Mouse (Mus musculus) embryonic facial prominence, embryonic 14.5 days (tissue): ENCODE measurements at regions not wholly inside any gene's neighbourhood (a gene's known extent, or its start where the extent isn't known, plus 50 kb on each side); places are given as distances from the start of the nearest gene placed in this dataset.
A peak's percentile ranks its signal among the peaks of the same experiment; 100 is the strongest.

ENCODE experiments used
- ATAC-seq: fragments of 200-750 bp; cut with Nextera tagmentation; 2 replicates; pipeline ENCODE4 v1.8.0; 2017; ENCODE audit warnings: low read depth, moderate number of reproducible peaks, moderate TSS enrichment
- DNase-seq: peaks from one replicate; pipeline ENCODE4 v3.0.0-alpha.2; 2015; ENCODE audit warnings: low spot score
- H3K27ac ChIP-seq: fragments of 300-500 bp; sonication (generic); replicated peaks from 2 replicates; pipeline ENCODE4 v1.5.1; 2014; ENCODE audit warnings: low read depth, mild to moderate bottlenecking, low read length, moderate library complexity
- H3K27me3 ChIP-seq: fragments of 300-500 bp; sonication (generic); replicated peaks from 2 replicates; pipeline ENCODE4 v1.6.1; 2014; ENCODE audit warnings: low read length; ENCODE audit not compliant: control insufficient read depth, insufficient read depth
- H3K36me3 ChIP-seq: fragments of 300-500 bp; sonication (generic); 2 replicates; pipeline ENCODE4 v1.6.1; 2014; ENCODE audit warnings: low read length, mixed read lengths; ENCODE audit not compliant: control insufficient read depth, insufficient read depth
- H3K4me1 ChIP-seq: fragments of 300-500 bp; sonication (generic); 2 replicates; pipeline ENCODE4 v1.6.1; 2014; ENCODE audit warnings: antibody characterized with exemption, low read length; ENCODE audit not compliant: control insufficient read depth, insufficient read depth
- H3K4me2 ChIP-seq: fragments of 300-500 bp; sonication (generic); 2 replicates; pipeline ENCODE4 v1.6.1; 2014; ENCODE audit warnings: low read depth, mild to moderate bottlenecking, low read length, moderate library complexity, mixed read lengths
- H3K4me3 ChIP-seq: fragments of 300-500 bp; sonication (generic); 2 replicates; pipeline ENCODE4 v1.5.1; 2014; ENCODE audit warnings: low read depth, mild to moderate bottlenecking, low read length
- H3K9ac ChIP-seq: fragments of 300-500 bp; sonication (generic); 2 replicates; pipeline ENCODE4 v1.6.1; 2014; ENCODE audit warnings: low read depth, mild to moderate bottlenecking, low read length, moderate library complexity, mixed read lengths
- H3K9me3 ChIP-seq: fragments of 300-500 bp; sonication (generic); 2 replicates; pipeline ENCODE4 v1.6.1; 2016; ENCODE audit warnings: low read length; ENCODE audit not compliant: control insufficient read depth
- WGBS: fragments of 180-500 bp; shearing (Covaris S2); extraction: QIAGEN DNeasy Blood & Tissue Kit; methylation state at CpG from one replicate; pipeline ENCODE4 v1.1.7; 2014; 5-methylcytosine and 5-hydroxymethylcytosine counted together

DNA sequence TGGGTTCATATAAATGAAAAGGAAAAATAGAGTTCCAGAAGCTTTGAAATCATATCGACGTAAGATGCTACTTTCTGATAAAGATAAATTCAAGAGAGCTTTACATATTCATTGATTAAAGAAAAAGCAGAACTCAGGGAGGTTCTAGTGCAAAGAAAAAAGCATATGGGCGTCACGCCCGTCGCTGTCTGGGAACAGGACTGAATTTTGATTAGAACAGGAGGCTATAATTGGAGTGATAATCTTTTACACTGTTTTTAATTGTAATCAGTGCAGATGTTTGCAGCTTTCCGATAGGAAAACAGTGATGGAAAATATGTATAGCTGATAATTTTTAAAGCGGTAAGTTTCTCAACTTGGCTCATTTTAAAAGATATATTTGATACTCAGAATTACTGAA, 428.2 kb upstream of the Ccnh start:
- ATAC-seq: no peak
- no peaks in the 10 kb centered on the region for H3K36me3 ChIP-seq
- H3K4me2 ChIP-seq: no peak overlapping the region
- no peak overlapping the region for H3K4me3 ChIP-seq
- no peak overlapping the region for H3K27ac ChIP-seq
- DNase-seq: no peak
- H3K9ac ChIP-seq: no peak overlapping the region
- 64% methylated on average over 8 of the region's 8 CpGs for whole genome bisulfite sequencing
- H3K27me3 ChIP-seq: 0 out of 2 replicates have a peak, but pooled peaks cover 5% of the 10 kb centered on the region
- H3K4me1 ChIP-seq: no peaks in the 10 kb centered on the region
- H3K9me3 ChIP-seq: no peaks in the 10 kb centered on the region

DNA sequence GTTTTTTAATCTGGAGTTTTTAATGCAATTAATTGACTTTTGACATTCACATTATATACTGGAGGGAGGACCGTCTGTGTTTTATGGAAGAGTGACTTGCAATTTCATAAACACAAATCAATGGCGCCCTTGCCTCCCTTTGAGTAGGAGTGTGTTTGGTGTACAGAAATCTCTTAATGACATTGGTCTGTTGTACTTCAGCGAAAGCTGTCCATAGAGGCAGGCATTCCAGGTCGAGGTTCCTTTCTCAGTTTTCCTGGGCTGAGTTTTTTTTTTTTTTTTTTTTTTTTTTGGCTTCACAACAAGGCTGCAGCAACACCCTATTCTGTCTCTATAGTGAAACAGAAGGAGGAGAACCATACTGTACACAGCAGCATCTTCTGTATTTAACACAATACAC, 427.4 kb upstream of the Ccnh start:
- DNase-seq (no peak), ATAC-seq (no peak)
- no peaks in the 10 kb centered on the region for H3K36me3 ChIP-seq
- H3K9ac ChIP-seq: no peak overlapping the region
- no peaks in the 10 kb centered on the region for H3K4me1 ChIP-seq
- no peak overlapping the region for H3K27ac ChIP-seq
- H3K9me3 ChIP-seq: no peaks in the 10 kb centered on the region
- 0 out of 2 replicates have a peak, but pooled peaks cover 5% of the 10 kb centered on the region for H3K27me3 ChIP-seq
- no peak overlapping the region for H3K4me2 ChIP-seq
- no peak overlapping the region for H3K4me3 ChIP-seq
- 48% methylated on average over 4 of the region's 4 CpGs for WGBS

DNA sequence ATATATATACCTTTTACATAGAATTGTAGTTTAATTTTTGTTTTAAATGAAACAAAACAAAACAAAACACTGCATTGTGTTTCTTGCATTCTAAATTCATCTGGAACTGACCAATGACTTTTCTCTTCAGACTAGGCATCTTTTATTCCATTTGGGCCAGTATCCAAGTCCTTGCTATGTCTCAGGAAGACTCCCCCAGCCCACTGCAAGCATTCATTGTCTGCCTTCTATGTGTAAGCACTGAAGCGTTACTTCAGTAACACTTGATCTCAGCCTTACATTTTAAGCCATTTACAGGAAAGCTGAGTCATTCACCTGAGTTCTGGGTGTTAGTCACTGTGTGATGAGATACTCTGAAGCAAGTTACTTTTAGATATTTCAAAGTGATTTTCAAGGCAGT, 425.3 kb upstream of the Ccnh start:
- ATAC-seq (no peak), DNase-seq (peak; percentile 19)
- WGBS: 82% methylated on average over 1 of the region's 1 CpGs
- no peak overlapping the region for H3K4me3 ChIP-seq
- H3K4me2 ChIP-seq: no peak overlapping the region
- H3K27ac ChIP-seq: no peak overlapping the region
- no peak overlapping the region for H3K9ac ChIP-seq
- no peaks in the 10 kb centered on the region for H3K4me1 ChIP-seq
- no peaks in the 10 kb centered on the region for H3K9me3 ChIP-seq
- no peaks in the 10 kb centered on the region for H3K27me3 ChIP-seq
- no peaks in the 10 kb centered on the region for H3K36me3 ChIP-seq

DNA sequence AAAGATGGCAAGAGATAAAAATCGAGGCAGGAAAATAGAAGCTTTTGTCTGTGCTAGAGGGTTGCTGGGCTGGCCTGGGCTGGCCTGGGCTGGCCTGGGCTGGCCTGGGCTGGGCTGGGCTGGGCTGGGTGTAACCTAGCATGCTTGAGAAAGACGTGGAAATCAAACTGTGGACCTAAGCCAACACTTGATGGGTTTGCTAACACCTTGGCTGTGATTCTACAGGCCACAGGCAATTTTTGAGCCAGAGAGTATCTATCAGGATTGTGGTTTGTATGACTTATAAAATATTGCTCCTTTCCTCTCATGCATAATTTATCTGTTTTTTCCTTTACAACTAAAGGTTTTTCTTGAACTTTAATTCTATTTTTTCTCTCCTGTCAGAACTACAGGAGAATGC, 417.3 kb upstream of the Ccnh start:
- H3K9ac ChIP-seq: no peak overlapping the region
- H3K36me3 ChIP-seq: no peaks in the 10 kb centered on the region
- no peak overlapping the region for H3K4me2 ChIP-seq
- DNase-seq (no peak), ATAC-seq (no peak)
- H3K27me3 ChIP-seq: no peaks in the 10 kb centered on the region
- H3K9me3 ChIP-seq: no peaks in the 10 kb centered on the region
- H3K4me1 ChIP-seq: no peaks in the 10 kb centered on the region
- H3K4me3 ChIP-seq: no peak overlapping the region
- WGBS: 35% methylated on average over 2 of the region's 2 CpGs
- no peak overlapping the region for H3K27ac ChIP-seq

DNA sequence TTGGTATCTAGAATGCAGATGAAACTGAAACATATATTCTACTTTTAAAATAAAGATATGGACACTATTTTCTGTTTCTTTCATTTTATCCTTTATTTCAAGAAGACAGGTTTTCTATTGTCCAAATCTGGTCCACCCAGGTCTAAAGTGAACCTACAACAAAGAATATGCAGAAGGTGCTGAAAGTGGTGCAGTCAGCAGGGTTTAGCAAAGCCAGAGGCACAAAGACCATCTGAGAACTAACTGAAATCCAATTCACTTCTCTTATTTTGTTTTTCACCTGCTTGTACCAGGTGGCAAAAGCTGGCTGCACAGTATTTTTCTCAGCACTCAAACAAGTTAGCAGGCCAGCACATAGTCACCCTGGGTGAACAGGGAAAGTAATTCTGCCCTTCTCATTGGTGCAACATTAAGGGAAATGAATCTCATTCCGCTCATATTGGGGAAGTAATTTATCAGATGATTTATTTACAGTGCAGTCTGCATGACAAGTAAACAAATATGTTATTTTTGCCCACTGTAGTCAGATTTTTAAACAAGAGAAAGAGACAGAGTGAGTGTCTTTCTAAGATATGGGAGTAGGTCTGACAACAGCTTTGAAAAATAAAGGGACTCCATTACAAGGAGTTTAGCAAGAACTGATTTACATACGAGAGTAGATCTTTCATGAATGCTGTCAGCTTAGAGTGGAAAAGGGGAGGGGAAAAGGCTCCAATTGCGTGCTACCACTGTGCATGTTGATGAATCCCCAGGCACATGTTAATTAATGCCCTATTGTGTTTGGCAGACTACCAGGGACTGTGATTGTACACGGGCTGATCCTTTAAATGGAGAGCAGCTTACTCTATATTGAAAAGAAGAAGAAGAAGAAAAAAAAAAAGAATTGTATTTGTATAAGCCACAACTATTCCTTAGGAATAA, 405.9 kb upstream of the Ccnh start:
- WGBS: 15% methylated on average over 4 of the region's 4 CpGs
- H3K4me2 ChIP-seq: no peak overlapping the region
- H3K27ac ChIP-seq: no peak overlapping the region
- DNase-seq (peak; percentile 59), ATAC-seq (peak; percentile 86; the same call in 1 of the 2 replicates)
- no peak overlapping the region for H3K4me3 ChIP-seq
- H3K9ac ChIP-seq: no peak overlapping the region
- H3K36me3 ChIP-seq: no peaks in the 10 kb centered on the region
- no peaks in the 10 kb centered on the region for H3K9me3 ChIP-seq
- H3K27me3 ChIP-seq: no peaks in the 10 kb centered on the region
- H3K4me1 ChIP-seq: no peaks in the 10 kb centered on the region

DNA sequence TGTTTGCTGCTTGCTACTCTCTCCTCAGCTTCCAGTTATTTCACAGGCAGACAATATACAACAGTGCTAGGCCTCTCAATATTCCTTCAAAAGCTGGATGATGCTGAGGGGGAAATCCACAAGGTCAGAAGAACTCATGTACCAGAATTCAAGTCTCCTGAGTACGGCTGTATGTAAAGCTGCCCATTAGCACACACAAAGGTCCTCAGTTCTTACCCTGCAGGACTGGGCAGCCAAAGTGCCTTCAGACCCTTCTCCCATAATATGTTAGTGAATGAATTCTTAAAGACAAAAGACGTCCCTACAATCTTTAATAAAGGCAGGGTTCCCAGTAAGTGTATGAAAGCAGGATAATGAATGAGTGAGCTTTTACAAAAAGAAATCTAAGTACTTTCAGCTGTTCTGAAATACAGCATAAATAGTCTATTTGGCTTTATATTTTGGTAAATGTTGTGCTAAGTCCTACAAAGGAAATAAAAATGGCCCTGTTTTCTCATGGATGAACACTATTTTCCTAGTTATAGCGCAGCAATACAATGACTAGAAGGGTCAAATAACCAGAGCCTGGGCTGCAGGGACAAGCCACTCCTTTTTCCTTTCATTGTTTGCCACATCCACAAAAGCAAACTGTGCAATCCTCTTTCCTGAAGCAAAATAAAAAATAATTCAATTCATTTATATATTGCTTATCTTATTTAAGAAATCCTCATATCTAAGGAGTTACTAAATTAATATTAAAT, 384.8 kb upstream of the Ccnh start:
- Histone ChIP-seq H3K4me1 (no peaks in the 10 kb centered on the region), H3K4me2 (no peak overlapping the region), H3K4me3 (no peak overlapping the region), H3K9me3 (no peaks in the 10 kb centered on the region), H3K9ac (no peak overlapping the region), H3K27ac (no peak overlapping the region), H3K27me3 (no peaks in the 10 kb centered on the region), H3K36me3 (no peaks in the 10 kb centered on the region)
- no peak for ATAC-seq
- no peak for DNase-seq
- WGBS: 67% methylated on average over 3 of the region's 3 CpGs

DNA sequence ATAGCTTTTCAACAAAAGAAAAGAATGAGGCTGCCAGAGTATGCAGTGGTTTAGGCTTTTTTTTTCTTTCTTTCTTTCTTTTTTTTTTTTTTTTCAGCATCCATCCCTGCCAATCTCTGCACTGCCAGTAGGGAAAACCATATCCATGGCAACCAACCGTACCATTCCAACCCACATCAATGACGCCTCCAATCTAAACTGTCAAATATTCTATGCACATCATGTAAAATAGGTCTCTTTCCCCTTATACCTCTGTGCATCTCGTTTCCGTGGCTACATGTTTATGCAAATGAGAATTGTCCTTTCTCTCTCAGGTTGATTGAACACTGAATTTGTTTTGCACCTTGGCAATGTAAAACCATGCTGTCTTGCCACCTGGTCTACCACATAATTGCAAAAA, 384.0 kb upstream of the Ccnh start:
- WGBS: 78% methylated on average over 4 of the region's 4 CpGs
- DNase-seq: no peak

DNA sequence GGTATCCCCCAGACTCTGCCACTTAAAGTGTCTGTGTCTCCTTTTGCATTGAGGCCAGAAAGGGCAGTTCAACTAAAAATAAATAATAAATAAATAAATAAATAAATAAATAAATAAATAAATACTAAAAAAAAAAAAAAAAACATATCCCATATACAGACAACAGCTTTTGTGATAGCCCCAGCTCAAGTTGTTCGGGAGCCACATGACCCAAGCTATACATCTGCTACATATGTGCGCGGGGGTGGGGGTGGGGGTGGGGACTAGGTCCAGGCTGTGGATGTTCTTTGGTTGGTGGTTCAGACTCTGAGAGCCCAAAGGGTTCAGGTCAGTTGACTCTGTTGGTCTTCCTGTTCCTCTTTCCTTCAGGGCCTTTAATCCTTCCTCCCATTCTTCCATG, 379.6 kb upstream of the Ccnh start:
- no peaks in the 10 kb centered on the region for H3K4me1 ChIP-seq
- 98% methylated on average over 3 of the region's 3 CpGs for WGBS
- no peak overlapping the region for H3K27ac ChIP-seq
- no peaks in the 10 kb centered on the region for H3K9me3 ChIP-seq
- no peaks in the 10 kb centered on the region for H3K36me3 ChIP-seq
- no peak overlapping the region for H3K9ac ChIP-seq
- H3K4me3 ChIP-seq: no peak overlapping the region
- no peak overlapping the region for H3K4me2 ChIP-seq
- H3K27me3 ChIP-seq: no peaks in the 10 kb centered on the region
- ATAC-seq: no peak
- no peak for DNase-seq

More for the DNA sequence above, 384.0 kb upstream of the Ccnh start:
- H3K36me3 ChIP-seq: no peaks in the 10 kb centered on the region
- no peaks in the 10 kb centered on the region for H3K9me3 ChIP-seq
- H3K4me3 ChIP-seq: no peak overlapping the region
- H3K27ac ChIP-seq: no peak overlapping the region
- no peak overlapping the region for H3K4me2 ChIP-seq
- no peak for ATAC-seq
- no peaks in the 10 kb centered on the region for H3K4me1 ChIP-seq
- H3K9ac ChIP-seq: no peak overlapping the region
- H3K27me3 ChIP-seq: no peaks in the 10 kb centered on the region
